Mouse (Mus musculus): ENCODE measurements around the gene Atpif1. TPM values are rescaled to one million over a fixed set of nuclear protein-coding genes. Genes with fewer than 3 reads are reported as not detected.
"Not testable (repeated sequence)": the region's sequence is repeated elsewhere in the genome, so short reads cannot be mapped to it uniquely, and the experiment has no call there.

Atpif1 gene
- total RNA-seq, 2 experiments from 2014 or later, result 311 to 337 TPM

DNA sequence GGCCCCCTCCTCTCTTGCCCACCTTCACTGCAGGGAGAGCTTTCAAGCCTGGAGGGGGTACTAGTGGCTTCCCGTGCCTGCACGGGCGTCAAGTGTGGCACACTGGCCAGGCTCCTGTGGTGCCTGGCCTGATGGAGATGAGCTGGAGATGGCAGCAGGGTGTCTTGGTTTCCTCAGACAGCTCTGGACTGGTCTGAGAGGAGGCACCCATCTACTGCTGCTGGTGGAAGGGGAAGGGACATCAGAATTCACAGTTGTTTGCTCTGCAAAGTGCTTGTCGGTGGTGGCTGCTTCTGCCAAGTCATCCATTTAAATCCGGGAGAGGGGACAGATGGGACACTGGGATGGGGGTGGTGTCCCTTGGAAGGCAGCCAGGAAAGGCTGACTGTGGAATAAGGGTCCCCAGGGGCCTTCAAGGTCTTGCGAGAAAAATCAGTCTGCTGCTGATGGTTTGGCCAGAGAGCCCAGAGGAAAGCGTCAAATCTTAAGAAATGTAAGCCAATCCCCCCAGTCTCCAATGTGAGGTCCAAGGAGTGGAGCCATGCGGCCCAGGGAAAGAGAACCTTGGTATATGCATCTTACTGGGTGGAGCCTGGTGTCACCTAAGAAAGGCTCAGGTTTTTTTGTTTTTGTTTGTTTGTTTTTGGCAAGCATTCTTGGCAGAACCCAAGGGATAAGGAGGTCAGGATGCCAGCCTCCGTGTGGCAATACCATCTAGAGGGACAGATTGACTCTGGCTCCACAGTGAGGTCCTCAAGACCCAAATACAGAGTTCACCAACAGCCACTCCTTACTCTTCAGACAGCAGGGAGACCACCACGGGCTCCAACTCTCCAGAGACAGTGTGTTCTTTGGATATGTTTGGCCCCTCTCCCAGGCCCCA, 41.0 kb downstream of the Atpif1 start:
- DNase-seq, result peak; percentile 73

DNA sequence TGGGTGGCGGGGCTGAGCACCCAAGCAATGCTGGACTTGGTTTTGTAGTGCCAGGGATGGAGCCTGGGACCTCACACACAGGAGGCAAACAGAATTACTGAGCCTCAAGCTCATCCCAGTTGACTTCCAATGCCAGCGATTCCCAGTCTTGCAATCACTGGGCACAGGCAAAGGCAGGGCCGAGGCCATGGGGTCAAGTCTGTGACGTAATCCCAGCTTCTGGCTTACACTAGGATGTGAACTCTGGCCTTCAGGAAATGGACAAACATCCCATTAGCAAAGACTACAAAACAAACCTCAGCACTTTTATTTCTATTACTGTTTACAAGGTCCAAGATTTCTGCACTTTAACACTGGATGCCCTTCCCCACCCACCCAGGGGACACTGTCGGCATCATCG, 41.7 kb downstream of the Atpif1 start:
- DNase-seq, result peak; percentile 83

DNA sequence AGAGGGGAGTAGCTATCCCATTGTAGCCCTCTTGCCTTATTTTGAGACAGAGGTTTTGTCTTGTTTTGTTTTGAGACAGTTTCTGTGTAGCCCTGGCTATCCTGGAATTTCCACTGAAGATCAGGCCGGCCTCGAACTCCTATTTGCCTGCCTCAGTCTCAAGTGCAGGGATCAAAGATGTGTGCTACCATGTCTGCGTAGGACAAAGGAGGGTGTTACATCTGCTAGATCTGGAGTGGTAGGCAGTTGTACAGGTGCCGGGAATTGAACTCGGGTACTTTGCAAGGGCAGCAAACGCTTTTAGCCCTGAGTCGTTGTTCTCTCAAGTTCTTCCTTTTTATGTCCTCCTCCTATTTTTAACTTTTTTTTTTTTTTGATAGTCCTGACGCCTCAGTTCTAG, 42.4 kb downstream of the Atpif1 start:
- DNase-seq, result no peak

DNA sequence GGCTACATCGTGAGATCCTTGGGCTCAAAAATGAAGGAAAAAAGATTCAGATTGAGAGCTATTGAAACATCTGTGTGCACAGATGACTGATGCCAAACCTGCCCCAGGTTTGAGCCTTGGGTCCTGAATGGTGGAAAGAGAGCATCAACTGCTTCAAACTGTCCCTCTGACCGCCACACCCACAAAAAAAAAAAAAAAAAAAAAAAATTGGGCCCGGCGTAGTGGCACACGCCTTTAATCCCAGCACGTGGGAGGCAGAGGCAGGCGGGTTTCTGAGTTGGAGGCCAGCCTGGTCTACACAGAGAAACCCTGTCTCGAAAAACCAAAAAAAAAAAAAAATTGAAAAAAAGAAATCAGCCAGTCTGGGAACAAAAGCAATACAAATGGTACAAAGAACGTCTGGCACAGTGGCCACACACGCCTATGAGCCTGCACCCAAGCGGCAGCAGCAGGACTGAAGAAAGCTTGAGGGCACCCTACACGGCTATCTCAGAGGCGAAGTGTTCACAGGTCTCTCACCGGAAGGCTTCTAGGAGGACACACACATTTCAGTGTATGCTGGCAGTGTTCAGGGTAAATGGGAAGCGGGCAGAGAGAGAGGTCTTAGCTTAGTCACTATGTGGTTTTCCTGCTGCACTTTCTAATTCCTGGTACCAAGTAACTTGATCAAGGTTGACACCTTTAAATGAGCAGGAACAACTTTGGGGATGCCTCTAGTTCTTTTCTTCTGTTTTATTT, 43.0 kb downstream of the Atpif1 start:
- DNase-seq, result no peak

DNA sequence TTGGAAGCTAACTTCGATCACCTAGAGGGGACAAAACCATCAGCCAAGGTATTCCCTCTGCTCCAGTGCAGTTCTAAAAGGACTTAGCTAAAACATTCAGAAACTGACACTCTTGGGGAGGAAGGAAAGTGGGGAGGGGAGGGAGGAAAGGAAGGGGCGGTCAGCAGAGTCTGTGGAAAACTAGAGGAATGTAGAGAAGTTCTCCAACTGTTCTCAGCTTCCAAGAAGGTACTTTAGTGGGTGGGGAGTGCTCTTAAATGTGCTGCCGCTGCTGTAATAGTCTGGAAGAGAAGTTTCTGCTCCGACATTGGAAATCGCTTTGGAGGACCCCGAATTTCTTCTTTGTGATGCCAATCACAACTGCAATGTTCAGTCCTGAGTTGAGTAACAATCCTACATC, 44.5 kb downstream of the Atpif1 start:
- DNase-seq, result no peak

DNA sequence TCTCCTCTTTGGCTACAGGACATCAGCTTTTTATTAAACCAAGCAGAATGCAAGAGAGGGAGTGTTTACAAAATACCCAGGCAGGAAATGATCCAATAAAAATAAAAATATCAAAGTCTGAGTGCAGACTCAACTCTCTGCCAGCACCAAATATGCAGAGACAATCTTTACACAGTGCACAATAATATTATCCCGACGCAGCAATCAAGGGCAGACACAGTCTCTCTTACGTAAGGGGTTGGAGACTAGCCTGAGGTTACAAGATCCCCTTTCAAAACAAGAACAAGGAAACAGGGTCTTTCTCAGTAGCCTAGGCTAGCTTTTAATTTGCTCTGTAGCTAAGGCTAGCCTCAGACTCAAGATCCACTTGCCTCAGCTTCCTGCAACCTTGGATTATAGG, 44.9 kb downstream of the Atpif1 start:
- peak; percentile 33 for DNase-seq

DNA sequence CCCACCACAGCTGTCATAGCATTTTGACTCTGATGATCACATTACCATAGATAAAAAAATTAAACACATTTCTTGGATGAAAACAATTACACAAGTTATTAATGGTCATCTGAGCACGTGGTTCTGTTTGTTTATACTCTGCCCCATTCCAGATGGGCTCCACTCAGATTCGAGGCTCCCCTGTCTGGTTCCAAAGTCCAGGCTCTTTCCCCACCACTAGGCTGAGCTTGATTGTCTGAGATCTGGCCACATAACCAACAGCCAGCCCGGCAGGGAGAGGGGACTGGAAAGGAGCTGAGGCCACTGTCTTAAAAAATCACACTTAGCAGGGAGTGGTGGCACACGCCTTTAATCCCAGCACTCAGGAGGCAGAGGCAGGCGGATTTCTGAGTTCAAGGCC, 48.6 kb downstream of the Atpif1 start:
- no peak for DNase-seq

DNA sequence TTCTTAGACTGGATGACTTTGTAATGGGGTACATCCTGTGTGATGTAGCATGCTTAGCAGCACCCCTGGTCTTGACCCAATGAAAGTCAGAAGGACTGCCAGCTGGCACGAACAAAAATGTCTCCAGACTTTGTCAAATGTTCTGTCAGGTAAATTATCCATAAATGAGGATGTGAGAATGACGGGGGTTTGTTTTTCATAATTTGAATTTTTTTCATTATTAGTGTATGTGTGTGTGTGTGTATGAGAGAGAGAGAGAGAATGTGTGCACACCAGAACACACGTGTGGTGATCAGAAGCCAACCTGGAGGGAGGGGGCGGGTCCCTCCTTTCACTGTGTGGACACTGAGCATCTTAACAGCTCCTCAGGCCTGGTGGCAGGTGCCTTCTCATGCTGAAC, 49.2 kb downstream of the Atpif1 start:
- DNase-seq, result no peak

DNA sequence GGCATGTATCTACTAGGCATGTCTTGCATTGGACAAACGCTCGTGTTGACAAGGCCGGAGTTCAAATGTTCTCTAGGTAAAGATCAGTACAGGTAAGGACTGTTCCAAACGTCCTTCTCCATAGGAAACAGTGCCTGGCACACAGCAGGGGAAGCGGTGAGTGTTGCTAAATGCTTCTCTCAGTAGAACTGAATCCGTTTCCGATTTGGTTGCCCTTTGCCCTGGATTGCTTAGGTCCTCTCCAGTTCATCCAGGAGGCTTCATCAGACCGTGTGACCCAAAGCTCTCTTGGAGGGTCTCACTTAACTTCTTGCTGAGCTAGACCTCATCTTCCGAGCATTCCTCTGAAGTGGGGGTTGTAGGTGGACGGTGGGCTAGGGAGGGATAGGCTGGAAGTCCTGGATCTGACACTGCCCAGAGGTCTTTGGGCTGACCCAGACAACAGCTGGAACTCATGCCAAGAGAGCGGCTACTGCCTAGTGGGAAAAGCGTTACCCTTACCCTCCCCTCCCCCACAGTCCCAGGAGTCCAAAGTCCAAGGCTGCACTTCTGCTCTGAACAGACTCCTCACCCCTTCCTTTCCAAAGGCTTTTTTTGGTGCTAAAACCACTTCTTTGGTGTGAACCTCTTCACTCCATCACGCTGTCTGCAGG, 50.4 kb downstream of the Atpif1 start:
- peak; percentile 84 for DNase-seq

DNA sequence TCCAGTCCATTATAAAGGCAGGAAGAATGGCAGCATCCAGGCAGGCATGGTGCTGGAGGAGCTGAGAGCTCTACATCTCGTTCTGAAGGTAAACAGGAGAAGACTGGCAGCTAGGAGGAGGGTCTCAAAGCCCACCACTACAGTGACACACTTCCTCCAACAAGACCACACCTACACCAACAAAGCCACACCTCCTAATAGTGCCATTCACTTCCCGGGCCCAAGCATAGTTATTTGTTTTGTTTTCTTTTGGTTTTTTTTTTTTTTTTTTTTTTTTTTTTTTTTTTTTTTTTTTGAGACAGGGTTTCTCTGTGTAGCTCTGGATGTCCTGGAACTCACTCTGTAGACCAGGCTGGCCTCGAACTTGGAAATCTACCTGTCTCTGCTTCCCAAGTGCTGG, 51.4 kb downstream of the Atpif1 start:
- DNase-seq, result not testable (repeated sequence)

Other genes with a start within 250 kb of the Atpif1 start
- gene Rab42, start 230.3 kb downstream of the Atpif1 start, total RNA-seq (2021), result 1 to 10 TPM; 1.2 to 3.7 TPM
- 10 to 100 TPM; 35.3 to 43.3 TPM for gene Trnau1ap, start 204.1 kb downstream of the Atpif1 start, total RNA-seq (2021)
- 10 to 100 TPM; 19.1 to 24.8 TPM for gene Rcc1, start 180.1 kb downstream of the Atpif1 start, total RNA-seq (2021)
- gene Phactr4, start 111.2 kb downstream of the Atpif1 start, total RNA-seq (2021), result 10 to 100 TPM; 31.9 to 39.0 TPM
- 10 to 100 TPM in 1 of 2 experiments, 1 to 10 TPM in 1; 8.2 to 10.6 TPM for gene Med18, start 69.7 kb downstream of the Atpif1 start, total RNA-seq (2021)
- gene Sesn2, start 23.2 kb downstream of the Atpif1 start, total RNA-seq (2021), result 10 to 100 TPM; 11.6 to 26.0 TPM
- 10 to 100 TPM; 73.9 to 87.0 TPM for gene Dnajc8, start 1.9 kb upstream of the Atpif1 start, total RNA-seq (2021)
- 1 to 10 TPM; 1.9 to 2.3 TPM for gene Ptafr, start 30.4 kb upstream of the Atpif1 start, total RNA-seq (2021)
- 10 to 100 TPM; 22.5 to 24.9 TPM for gene Eya3, start 105.3 kb upstream of the Atpif1 start, total RNA-seq (2021)
- gene Xkr8, start 198.9 kb upstream of the Atpif1 start, total RNA-seq (2021), result 1 to 10 TPM; 3.5 to 3.8 TPM
- 1 to 10 TPM; 1.2 to 1.3 TPM for gene Smpdl3b, start 223.6 kb upstream of the Atpif1 start, total RNA-seq (2021)
- 10 to 100 TPM; 17.6 to 23.2 TPM for gene Rpa2, start 234.7 kb upstream of the Atpif1 start, total RNA-seq (2021)